Mouse (Mus musculus) intestine, embryonic 16.5 days (tissue): ENCODE measurements around the gene Gpr15. TPM values are rescaled to one million over a fixed set of nuclear protein-coding genes. Genes with fewer than 3 reads are reported as not detected.

Experiments used
- ATAC-seq: fragments of 200-750 bp; cut with Nextera tagmentation; 2 replicates; pipeline ENCODE4 v1.8.0; 2017; ENCODE audit warnings: moderate TSS enrichment, moderate library complexity
- H3K27ac ChIP-seq: fragments of 300-500 bp; sonication (generic); 2 replicates; pipeline ENCODE4 v1.5.1; 2014; ENCODE audit warnings: mild to moderate bottlenecking, low read length
- H3K27me3 ChIP-seq: fragments of 300-500 bp; sonication (generic); replicated peaks from 2 replicates; pipeline ENCODE4 v1.6.1; 2014; ENCODE audit warnings: low read length, control low read depth, mixed read lengths; ENCODE audit not compliant: control insufficient read depth, insufficient read depth
- H3K36me3 ChIP-seq: fragments of 300-500 bp; sonication (generic); 2 replicates; pipeline ENCODE4 v1.6.1; 2014; ENCODE audit warnings: low read length, control low read depth; ENCODE audit not compliant: control insufficient read depth, insufficient read depth
- H3K4me1 ChIP-seq: fragments of 300-500 bp; sonication (generic); 2 replicates; pipeline ENCODE4 v1.6.1; 2014; ENCODE audit warnings: low read length, control low read depth, mixed read lengths; ENCODE audit not compliant: control insufficient read depth, insufficient read depth
- H3K4me2 ChIP-seq: fragments of 300-500 bp; sonication (generic); 2 replicates; pipeline ENCODE4 v1.6.1; 2014; ENCODE audit warnings: low read depth, low read length, control low read depth
- H3K4me3 ChIP-seq: fragments of 300-500 bp; sonication (generic); 2 replicates; pipeline ENCODE4 v1.5.1; 2014; ENCODE audit warnings: mild to moderate bottlenecking, low read length
- H3K9ac ChIP-seq: fragments of 300-500 bp; sonication (generic); 2 replicates; pipeline ENCODE4 v1.6.1; 2014; ENCODE audit warnings: low read depth, low read length
- H3K9me3 ChIP-seq: fragments of 300-500 bp; sonication (generic); 2 replicates; pipeline ENCODE4 v1.6.1; 2016; ENCODE audit warnings: low read length, control low read depth; ENCODE audit not compliant: control insufficient read depth
- whole genome bisulfite sequencing: fragments of 180-500 bp; shearing (Covaris S2); extraction: QIAGEN DNeasy Blood & Tissue Kit; methylation state at CpG from one replicate; pipeline ENCODE4 v1.1.7; 2014; 5-methylcytosine and 5-hydroxymethylcytosine counted together
- polyA plus RNA-seq: library from polyadenylated mRNA; unstranded; fragments of >200 nt; fragmentation: Nextera tagmentation; extraction: Ambion mirVana; gene quantifications from 2 replicates; pipeline ENCODE4 v1.2.1, GENCODE M21; 2015

Gene Gpr15
- polyA plus RNA-seq, 1 experiment from 2014 or later = 0.11 TPM

DNA sequence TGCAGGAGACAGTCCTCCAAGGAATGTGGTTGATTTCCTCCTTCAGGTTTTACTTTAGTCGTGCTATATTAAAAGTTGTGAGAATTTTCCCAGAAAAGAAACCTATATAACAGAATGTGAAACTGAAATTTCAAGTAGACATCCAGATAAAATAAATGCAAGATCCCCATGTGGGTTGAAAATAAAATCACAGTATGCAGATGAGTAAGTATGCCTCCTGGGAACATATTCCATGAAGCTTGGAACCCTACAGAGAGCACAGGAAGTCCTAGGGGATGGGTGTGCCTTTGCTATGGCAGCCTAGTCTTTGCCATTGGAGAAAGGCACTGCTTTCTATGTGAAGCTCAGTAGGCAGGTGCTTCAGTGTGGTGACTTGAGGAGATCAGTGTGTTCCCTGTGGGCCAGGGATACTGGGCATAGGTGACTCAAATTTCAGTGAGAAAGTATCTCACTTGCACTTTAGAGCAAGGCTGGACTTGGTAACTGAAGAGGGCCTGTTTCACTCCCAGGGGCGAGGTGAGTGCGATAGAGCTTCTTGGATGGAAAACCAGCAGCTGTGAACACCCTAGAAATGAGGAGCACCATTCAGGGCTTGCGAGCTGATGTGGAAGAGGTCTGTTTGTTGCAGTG lies 11.5 kb downstream of the Gpr15 start:
- H3K27me3 ChIP-seq = no peaks in the 10 kb centered on the region
- 91% methylated on average over 4 of the region's 4 CpGs for WGBS
- H3K27ac ChIP-seq = no peak overlapping the region
- no peaks in the 10 kb centered on the region for H3K36me3 ChIP-seq
- no peak overlapping the region for H3K9ac ChIP-seq
- no peak for ATAC-seq
- no peaks in the 10 kb centered on the region for H3K9me3 ChIP-seq
- no peak overlapping the region for H3K4me2 ChIP-seq
- H3K4me1 ChIP-seq = no peaks in the 10 kb centered on the region
- no peak overlapping the region for H3K4me3 ChIP-seq

DNA sequence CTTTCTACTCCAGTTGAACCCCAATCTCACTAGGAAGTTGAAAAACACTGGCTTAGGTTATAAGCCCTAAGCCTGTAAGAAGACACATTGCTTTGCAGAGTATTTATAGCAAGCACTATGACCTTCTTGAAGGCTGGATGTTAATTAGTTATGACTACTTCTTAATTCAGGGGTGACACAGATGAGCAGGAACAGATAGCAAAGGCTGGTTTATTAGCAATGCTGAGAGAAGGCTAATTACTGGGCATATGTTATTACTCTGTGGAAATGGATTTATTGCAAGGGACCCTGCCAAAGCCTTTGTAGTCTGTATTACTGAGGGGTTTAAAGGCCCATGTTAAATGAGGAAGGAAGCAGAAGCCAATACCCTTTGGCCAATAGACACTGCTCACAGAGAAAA lies 13.9 kb downstream of the Gpr15 start:
- H3K4me1 ChIP-seq = no peaks in the 10 kb centered on the region
- H3K9me3 ChIP-seq = no peaks in the 10 kb centered on the region
- no peaks in the 10 kb centered on the region for H3K36me3 ChIP-seq
- ATAC-seq = no peak
- H3K27ac ChIP-seq = no peak overlapping the region
- no peak overlapping the region for H3K4me3 ChIP-seq
- no peak overlapping the region for H3K4me2 ChIP-seq
- H3K9ac ChIP-seq = no peak overlapping the region
- no peaks in the 10 kb centered on the region for H3K27me3 ChIP-seq

DNA sequence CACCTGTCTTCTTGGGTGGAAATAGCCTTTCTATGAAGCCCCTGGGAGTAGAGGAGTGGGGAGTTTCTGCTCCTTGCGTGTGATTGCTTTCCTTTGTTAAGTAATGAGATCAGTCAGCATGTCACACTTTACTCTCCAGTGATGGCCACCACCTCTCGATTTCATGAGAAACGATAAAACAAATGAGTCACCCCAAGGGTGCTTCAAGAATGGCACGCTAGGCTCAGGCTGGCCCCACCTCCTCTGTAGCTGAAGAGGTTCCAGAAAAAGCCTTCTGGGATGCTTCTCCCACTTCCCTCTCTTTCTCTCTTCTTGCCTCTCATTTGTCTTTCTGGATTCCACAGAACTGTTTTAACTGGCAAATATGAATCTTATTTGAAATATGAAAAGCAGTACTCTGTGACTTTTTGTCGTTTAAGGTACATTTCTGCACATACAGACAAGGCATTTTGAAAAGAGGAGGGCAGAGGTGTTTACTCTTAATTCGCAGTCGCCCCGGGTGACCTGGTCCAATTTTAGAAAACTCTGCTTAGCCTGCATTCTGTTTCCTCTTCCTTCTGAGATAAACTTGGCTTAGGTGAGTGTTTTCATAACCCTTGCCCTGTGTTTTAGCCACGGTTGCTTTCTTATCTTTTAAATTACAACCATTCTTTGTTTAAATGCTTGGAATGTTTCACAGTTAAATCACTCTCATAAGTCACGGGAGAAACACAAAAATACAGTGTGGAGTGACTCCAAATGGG lies 15.3 kb downstream of the Gpr15 start:
- 19% methylated on average over 10 of the region's 10 CpGs for WGBS
- no peaks in the 10 kb centered on the region for H3K36me3 ChIP-seq
- H3K4me2 ChIP-seq = no peak overlapping the region
- H3K27ac ChIP-seq = no peak overlapping the region
- H3K9me3 ChIP-seq = no peaks in the 10 kb centered on the region
- H3K4me1 ChIP-seq = no peaks in the 10 kb centered on the region
- H3K27me3 ChIP-seq = no peaks in the 10 kb centered on the region
- ATAC-seq = peak; percentile 67
- H3K9ac ChIP-seq = no peak overlapping the region
- H3K4me3 ChIP-seq = no peak overlapping the region

DNA sequence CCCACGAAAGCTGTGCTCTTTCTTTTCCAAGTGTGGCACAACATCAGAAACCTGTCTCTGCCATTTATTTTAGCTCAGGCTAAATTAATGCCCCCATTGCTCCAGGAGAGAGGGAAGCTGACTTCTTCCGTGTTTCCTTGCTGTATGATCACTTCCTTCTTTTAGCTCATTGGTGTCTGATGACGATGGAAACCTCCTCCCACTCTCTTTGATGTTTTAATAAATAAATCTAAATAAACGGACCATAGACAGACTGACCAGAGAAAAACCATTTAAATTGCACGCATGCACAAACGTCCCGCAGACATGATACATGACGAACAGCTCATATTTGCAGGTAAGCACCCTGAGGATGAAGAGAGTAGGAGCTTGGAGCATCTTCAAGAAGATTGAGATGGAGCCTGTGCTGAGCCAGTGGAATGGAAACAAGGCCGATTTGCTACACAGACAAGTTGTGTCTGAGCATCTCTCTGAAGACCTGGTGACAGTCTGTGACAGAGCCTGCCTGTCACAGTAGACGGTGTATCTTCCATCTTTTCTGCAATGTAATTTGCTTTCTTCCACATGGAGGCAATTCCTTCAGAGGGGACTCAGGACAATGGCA lies 16.4 kb downstream of the Gpr15 start:
- WGBS = 79% methylated on average over 10 of the region's 10 CpGs
- no peak overlapping the region for H3K4me2 ChIP-seq
- no peaks in the 10 kb centered on the region for H3K36me3 ChIP-seq
- no peak overlapping the region for H3K27ac ChIP-seq
- H3K4me3 ChIP-seq = no peak overlapping the region
- no peaks in the 10 kb centered on the region for H3K27me3 ChIP-seq
- no peak overlapping the region for H3K9ac ChIP-seq
- ATAC-seq = no peak
- no peaks in the 10 kb centered on the region for H3K4me1 ChIP-seq
- H3K9me3 ChIP-seq = no peaks in the 10 kb centered on the region

DNA sequence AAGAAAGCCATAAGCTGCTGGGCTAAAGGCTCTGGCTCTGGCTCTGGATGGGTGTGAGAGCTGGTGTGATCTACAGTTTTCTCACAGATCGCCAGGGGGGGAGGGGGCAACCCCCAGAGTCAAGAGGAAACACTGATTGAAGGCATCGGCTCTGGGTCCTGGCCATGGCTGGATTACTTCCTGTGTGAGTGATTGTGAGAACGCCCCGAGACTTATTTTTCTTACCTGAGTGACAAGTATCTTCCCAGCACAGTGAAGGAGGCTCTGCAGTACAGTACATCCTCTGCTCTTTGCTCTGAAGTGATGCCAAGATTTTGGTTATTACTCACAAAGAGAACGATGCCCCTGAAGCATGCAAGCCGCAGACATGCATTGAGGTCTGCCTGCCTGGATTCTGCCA lies 17.1 kb downstream of the Gpr15 start:
- Histone ChIP-seq H3K9me3 (no peaks in the 10 kb centered on the region), H3K27me3 (no peaks in the 10 kb centered on the region), H3K4me1 (no peaks in the 10 kb centered on the region), H3K4me3 (no peak overlapping the region), H3K4me2 (no peak overlapping the region), H3K27ac (no peak overlapping the region), H3K9ac (no peak overlapping the region), H3K36me3 (no peaks in the 10 kb centered on the region)
- 44% methylated on average over 6 of the region's 6 CpGs for WGBS
- ATAC-seq = no peak

DNA sequence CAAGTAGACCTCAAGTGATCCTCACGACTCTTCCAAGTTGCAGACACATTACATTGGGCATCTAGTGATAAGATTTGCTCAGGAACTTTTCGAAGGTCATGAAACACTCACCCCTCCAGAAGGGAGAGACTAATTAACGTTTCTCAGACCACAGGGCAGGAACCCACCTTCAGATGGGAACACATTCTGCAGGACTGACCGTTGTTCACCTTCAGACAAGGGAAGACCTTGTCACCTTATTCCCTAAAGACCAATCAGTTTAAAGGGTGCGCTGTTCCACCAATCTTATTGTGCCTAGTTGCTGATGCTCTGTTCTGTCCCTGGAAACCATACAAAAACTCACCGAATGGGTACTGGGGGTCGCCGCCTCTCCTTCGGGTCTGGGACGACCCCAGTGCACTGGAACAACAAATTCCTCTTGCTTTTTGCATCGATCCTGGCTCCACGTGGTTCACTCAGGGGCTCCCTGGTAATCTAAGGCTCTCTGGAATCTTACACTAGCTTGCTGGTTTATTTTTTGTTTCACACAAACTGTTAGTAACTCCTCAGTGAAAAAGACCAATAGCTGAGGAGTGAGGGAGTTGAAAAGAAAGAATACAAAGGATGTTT lies 17.9 kb downstream of the Gpr15 start:
- Histone ChIP-seq H3K9ac (no peak overlapping the region), H3K4me1 (no peaks in the 10 kb centered on the region), H3K27me3 (no peaks in the 10 kb centered on the region), H3K27ac (no peak overlapping the region), H3K4me3 (no peak overlapping the region), H3K36me3 (no peaks in the 10 kb centered on the region), H3K4me2 (no peak overlapping the region), H3K9me3 (no peaks in the 10 kb centered on the region)
- 86% methylated on average over 12 of the region's 12 CpGs for WGBS
- no peak for ATAC-seq

DNA sequence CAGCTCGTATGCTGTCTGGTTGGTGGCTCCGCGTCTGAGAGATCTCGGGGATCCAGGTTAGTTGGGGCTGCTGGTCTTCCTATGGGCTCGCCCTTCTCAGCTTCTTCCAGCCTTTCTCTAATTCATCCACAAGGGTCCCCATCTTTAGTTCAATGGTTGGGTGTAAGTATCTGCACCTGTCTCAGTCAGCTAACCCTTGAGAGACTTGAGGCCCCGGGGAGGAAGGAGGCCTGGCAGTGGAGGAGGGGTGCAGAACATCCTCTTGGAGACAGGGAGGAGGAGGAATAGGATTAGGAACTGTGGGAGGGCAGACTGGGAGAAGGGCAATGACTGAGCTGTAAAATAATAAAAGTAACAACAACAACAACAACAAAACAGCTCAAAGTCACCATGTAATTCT lies 18.7 kb downstream of the Gpr15 start:
- H3K27me3 ChIP-seq = no peaks in the 10 kb centered on the region
- no peak overlapping the region for H3K27ac ChIP-seq
- no peak overlapping the region for H3K9ac ChIP-seq
- no peaks in the 10 kb centered on the region for H3K36me3 ChIP-seq
- H3K4me3 ChIP-seq = no peak overlapping the region
- no peak overlapping the region for H3K4me2 ChIP-seq
- no peaks in the 10 kb centered on the region for H3K9me3 ChIP-seq
- 84% methylated on average over 6 of the region's 6 CpGs for WGBS
- ATAC-seq = no peak
- H3K4me1 ChIP-seq = no peaks in the 10 kb centered on the region

DNA sequence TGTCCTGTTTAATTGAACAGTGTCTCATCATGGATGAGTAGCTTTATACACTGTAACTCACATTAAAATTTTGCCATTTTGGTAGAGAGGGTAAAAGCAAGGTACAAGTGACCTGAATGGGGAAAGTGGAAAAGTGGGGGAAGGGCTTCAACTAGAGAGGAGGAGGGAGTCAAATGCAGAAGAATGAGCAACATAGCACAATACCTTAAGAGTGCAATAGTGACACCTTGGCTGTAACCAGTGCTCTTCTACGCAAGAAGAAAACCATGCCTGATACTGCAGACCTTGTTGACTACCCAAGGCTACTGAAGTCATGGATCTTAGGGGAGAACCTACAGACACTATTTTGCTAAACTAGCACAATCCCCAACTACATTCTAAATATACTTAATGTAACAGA lies 21.6 kb downstream of the Gpr15 start:
- WGBS = 100% methylated on average over 1 of the region's 1 CpGs

DNA sequence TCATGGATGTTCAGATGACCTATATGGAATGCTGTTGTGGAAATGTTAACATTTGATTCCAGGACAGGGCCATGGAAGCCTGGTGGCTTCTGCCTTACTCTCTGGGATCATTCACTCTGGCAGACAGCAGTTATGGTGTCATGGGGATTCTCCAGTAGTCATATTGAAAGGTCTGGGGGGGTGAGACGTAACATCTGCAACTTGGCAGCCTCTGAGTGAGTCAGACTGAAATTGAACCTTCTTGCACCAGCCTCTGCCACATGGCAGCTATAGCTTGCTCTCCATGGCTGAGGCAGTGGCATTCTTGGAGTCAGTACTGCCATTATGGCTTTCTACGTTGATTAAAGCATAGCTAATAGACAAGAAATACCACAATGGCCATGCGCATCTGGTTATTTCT lies 22.1 kb downstream of the Gpr15 start:
- no peak overlapping the region for H3K4me2 ChIP-seq
- H3K4me1 ChIP-seq = no peaks in the 10 kb centered on the region
- H3K4me3 ChIP-seq = no peak overlapping the region
- no peaks in the 10 kb centered on the region for H3K36me3 ChIP-seq
- H3K27ac ChIP-seq = no peak overlapping the region
- no peaks in the 10 kb centered on the region for H3K9me3 ChIP-seq
- no peak overlapping the region for H3K9ac ChIP-seq
- 91% methylated on average over 3 of the region's 3 CpGs for WGBS
- ATAC-seq = no peak
- H3K27me3 ChIP-seq = no peaks in the 10 kb centered on the region

More for the DNA sequence above, 21.6 kb downstream of the Gpr15 start:
- H3K4me3 ChIP-seq = no peak overlapping the region
- H3K4me2 ChIP-seq = no peak overlapping the region
- no peaks in the 10 kb centered on the region for H3K9me3 ChIP-seq
- H3K9ac ChIP-seq = no peak overlapping the region
- no peaks in the 10 kb centered on the region for H3K4me1 ChIP-seq
- H3K27ac ChIP-seq = no peak overlapping the region
- no peak for ATAC-seq
- no peaks in the 10 kb centered on the region for H3K36me3 ChIP-seq
- no peaks in the 10 kb centered on the region for H3K27me3 ChIP-seq
